Mouse (Mus musculus): ENCODE data around the gene Ccdc160. TPM values are rescaled to one million over a fixed set of nuclear protein-coding genes. Genes with fewer than 3 reads are reported as not detected.

The Ccdc160 gene
- 3.6 and 4.2 TPM in 2 replicates for polyA plus RNA-seq (2012; rRNA removed)

GRCm38 (mm10) chrX:52790980-52791593, at the start of gene Ccdc160:
Gene Ccdc160 (plus strand): TSS chrX:52791200.

Other genes starting within 250 kb of the Ccdc160 start
- 28.2 and 35.2 TPM in 2 replicates for gene Gpc3, start 177.2 kb upstream of the Ccdc160 start, polyA plus RNA-seq (2012; rRNA removed)
- gene Phf6, start 121.1 kb downstream of the Ccdc160 start, polyA plus RNA-seq (2012; rRNA removed) = 44.4 and 45.9 TPM in 2 replicates
- 76.5 and 83.1 TPM in 2 replicates for gene Hprt, start 196.9 kb downstream of the Ccdc160 start, polyA plus RNA-seq (2012; rRNA removed)